Mouse (Mus musculus) gastrocnemius, postnatal 4 days (tissue): ENCODE measurements at regions not wholly inside any gene's neighbourhood (a gene's known extent, or its start where the extent isn't known, plus 50 kb on each side); places are given as distances from the start of the nearest gene placed in this dataset.

ENCODE experiments used
- DNase-seq, 2 experiments: peaks; one replicate each; pipeline ENCODE4 v3.0.0; 2021 to 2022; ENCODE audit warnings: low spot score in 2 of 2, mixed read lengths in 2 of 2

- no peak for DNase-seq
Measured at GRCm38 (mm10) chr16:24151831-24152247, 163.2 kb upstream of the Bcl6 start.

GRCm38 (mm10) chr16:24151178-24151725 is 162.6 kb upstream of the Bcl6 start:
- DNase-seq = no peak

- no peak for DNase-seq
Measured at GRCm38 (mm10) chr16:24150512-24150911, 161.9 kb upstream of the Bcl6 start.

DNA sequence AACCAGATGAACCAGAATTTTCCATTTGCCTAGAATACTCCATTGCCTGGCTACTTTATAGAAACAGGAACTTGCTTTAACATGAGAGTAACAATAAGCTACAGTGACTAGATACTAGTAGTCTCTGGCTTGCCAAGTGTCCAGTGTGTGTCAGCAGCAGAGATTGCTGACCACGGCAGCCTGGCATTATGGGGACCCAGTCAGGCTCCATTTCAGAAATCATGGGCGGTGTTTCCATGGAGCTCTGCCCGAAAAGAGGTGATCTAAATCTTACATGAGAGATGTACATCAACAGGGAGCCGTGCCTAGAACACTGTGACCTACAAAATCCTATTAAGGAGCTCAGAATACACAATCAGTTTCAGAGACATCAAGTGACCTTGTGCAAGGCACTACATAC is 160.8 kb upstream of the Bcl6 start:
- DNase-seq = no peak

- no peak for DNase-seq
Measured at GRCm38 (mm10) chr16:24143894-24144293, 155.2 kb upstream of the Bcl6 start.

GRCm38 (mm10) chr16:24142915-24143541 is 154.4 kb upstream of the Bcl6 start:
- DNase-seq = no peak

DNA sequence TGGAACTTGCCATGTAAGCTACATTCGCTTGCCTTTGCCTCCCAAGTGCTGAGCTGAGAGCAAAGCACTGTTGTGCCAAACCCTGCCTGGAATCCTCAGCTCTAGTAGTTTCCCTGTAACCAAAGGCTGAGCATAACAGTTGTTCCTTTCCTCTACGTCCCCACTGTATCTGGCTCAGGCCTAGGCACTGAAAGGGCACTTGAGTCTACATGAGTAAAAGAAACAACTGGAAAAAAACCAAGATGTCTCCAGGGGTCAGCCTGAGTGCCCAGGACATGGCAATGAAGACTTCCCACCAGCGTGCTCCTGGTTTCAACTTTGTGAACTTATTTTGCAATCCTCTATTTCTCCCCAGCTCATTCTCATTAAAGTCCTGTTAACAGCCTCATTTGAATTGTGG is 150.5 kb upstream of the Bcl6 start:
- no peak for DNase-seq

- DNase-seq = no peak
Measured at GRCm38 (mm10) chr16:24137266-24138033, 148.8 kb upstream of the Bcl6 start.

DNA sequence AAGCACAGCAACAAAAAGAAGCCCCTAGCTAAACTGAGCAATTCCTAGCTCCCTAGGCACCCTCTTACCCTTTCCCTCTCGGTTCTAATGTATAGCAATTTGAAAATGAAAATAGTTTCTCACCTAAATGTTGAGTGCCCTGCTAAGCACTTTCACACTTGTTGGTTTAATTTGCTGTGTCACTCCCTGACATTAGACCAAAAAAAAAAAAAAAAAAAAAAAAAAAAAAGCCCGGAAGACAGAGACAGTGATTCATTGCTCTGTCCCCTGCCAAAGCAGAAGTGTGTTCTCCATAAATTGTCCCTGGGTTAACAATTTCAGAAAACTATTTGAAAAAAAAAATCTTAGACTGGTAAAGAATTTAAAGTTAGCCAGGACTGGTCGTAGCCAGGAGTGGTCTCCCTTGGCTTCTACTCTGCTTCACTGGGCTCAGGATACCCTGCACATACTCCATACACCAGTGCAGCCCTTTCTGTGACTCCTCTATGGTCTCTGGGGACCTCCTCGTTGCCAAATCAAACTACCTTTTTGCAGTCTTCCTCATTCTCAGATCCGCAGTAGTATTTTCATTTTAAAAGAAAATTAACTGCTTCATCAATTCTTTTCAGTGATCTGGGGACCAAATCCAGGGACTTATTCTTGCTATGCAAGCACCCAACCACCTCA is 148.0 kb upstream of the Bcl6 start:
- no peak for DNase-seq

DNA sequence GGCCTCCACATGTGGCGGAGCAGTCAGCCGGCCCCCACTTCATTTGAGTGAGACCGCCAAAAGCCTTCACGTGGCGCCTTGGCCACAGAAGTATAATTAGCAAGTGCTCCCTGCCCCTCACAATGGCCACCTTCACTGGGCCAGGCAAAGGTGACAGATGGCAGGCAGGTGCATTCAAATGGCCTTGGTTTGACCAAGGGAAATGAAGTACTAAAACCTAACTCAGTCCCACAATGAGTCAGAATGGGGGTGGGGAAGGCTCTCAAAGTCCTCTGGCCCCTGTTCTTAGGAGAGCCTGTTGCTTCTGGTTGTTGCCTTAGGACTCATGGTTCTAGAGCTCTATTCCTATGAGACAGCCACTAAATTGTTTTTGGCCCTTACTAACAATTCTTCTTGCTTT is 147.2 kb upstream of the Bcl6 start:
- no peak for DNase-seq

GRCm38 (mm10) chr16:24135351-24135750 is 146.7 kb upstream of the Bcl6 start:
- DNase-seq = no peak

DNA sequence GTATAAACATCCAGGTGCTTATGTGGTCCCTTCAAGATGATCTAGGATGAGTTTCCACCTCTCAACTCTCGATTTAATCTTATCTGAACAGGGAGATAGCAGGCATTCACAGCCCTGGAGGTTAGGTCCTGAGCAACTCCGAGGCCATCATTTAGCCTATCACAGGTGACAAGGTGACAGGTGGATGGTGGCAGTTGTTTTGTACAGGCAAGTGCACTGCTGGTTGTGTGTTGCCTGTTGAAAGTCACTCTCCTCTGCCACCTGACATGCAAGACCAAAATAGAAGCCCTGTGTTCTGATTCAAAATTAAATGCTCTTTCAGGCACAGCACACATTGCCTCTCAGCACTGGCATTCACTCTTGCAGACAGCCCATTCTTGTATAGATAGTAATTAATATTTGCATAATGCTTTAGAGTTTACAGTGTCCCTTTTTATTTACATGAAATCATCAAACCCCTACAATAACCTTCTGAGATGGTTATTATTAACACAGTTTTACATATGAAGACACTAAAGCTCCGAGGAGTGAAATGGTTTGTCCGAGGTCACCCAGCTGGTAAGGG is 145.9 kb upstream of the Bcl6 start:
- DNase-seq = no peak

DNA sequence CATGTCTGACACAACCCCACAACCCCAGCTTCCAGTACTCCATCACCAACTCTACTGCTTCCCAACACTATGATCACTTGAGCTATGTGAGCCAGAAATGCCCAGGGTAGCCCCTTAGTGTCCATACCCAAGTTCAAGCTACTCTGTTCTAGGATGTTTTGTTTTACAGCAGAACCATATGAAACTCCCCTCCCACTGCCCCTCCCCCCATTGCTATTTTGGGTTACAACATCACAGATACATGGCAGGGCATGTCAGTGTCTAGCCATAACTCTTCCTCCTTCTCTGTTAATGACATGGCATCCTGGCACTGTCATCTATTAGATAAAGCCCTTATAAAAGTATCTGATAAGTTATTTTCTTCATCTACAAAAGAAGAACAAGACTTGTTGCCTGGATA is 142.0 kb upstream of the Bcl6 start:
- DNase-seq = no peak

DNA sequence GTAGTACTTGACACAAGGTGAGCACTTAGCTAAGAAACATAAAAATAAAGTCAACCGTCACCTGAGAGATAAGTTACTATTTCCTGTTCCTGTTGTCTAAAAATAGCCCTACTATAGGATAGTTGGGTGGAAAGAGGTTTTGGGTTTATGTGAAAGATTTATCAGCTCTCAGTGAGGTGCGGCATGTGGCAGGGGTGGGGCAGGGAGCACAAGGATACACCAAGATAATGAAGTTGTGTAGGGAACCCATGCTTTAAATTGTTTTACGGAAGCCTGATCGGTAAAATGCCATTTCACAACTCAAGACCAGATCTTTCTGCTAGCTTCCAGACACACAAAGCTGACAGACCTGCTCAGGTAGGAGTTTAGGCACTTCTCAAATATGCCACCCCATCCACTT is 141.0 kb upstream of the Bcl6 start:
- DNase-seq = no peak

GRCm38 (mm10) chr16:24128566-24128965 is 139.9 kb upstream of the Bcl6 start:
- no peak for DNase-seq

- no peak for DNase-seq
Measured at GRCm38 (mm10) chr16:24124766-24125165, 136.1 kb upstream of the Bcl6 start.

DNA sequence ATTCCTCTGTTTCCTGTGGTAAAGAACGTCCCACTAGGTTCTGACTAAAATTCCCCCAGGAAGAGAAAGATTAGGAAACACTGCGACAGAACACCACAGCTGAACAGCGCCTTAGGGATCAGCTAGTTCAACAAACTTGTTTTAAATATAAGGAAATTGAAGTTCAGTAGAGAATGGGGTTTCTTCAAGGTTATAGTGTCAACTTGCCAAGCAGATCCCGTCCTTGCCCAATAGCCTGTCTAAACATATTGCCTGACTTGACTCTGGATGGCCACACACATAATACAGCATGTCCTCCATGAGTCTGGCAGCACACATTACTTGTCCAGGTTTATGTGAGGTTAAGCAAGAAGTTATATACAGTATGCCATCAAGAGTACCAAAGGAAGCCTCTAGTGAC is 135.4 kb upstream of the Bcl6 start:
- no peak for DNase-seq

DNA sequence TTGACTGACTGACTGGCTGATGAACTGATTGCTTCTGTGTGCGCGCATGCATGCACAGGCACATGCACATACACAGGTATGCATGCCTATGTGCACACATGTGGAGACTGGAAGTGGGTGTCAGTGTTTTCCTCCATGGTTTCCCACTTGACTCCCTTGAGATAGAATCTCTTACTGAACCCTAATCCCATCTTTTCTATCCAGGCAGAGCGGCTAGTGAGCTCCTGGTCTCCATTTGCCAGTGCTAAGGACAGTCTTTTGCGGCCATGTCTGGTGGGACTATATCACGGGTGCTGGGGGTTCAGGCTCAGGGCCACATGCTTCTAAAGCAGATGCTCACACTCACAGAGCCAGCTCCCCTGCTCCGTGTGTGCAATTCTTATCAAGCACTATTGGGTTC is 133.0 kb upstream of the Bcl6 start:
- DNase-seq = no peak

- DNase-seq = no peak
Measured at GRCm38 (mm10) chr16:24120836-24121235, 132.2 kb upstream of the Bcl6 start.

- DNase-seq = no peak
Measured at GRCm38 (mm10) chr16:24118487-24118886, 129.8 kb upstream of the Bcl6 start.

DNA sequence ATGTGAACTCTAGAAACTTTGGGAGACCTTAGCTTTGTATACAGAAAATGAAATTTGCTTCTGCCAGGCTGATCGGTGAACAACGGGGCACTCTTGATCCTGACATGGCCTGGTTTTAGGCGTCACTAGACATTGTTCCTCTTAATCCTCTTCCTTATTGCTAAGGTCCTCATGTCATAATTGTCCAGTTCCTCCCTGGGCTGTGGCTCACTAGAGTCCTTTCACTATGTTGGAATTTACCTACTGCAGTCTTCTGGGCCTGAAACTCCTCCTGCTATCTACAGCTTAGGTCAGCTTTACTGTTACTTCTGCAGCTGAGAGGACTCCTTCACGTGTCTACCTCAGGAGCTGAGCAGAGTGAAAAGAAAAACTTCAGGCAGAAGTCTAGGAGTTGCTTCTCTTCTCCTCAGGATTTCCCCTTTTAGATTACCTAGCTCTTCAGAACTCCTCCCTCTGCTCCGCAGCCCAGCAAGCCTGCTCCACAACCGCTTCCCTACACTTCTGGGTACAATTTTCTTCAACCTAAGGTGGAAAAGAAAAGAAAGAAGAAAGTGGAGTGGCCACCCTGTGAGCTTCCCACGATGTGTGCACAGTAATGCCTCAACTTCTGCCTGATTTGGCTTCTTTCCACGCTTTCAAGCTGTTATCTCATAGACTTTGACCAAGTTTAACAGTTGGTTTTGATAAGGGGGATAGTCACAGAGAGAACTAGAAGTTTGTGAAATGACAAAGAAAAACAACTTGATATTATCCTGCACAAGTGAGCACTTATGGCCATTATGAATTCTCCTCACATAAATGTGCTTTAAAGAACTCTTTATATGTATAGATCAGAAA is 114.4 kb upstream of the Bcl6 start:
- no peak for DNase-seq
